Mouse (Mus musculus): ENCODE measurements around the gene Pcyt1a. TPM values are rescaled to one million over a fixed set of nuclear protein-coding genes. Genes with fewer than 3 reads are reported as not detected.

Pcyt1a gene
- 10 to 100 TPM; 33.8 to 40.1 (median 35.6) TPM for total RNA-seq (2022)

DNA sequence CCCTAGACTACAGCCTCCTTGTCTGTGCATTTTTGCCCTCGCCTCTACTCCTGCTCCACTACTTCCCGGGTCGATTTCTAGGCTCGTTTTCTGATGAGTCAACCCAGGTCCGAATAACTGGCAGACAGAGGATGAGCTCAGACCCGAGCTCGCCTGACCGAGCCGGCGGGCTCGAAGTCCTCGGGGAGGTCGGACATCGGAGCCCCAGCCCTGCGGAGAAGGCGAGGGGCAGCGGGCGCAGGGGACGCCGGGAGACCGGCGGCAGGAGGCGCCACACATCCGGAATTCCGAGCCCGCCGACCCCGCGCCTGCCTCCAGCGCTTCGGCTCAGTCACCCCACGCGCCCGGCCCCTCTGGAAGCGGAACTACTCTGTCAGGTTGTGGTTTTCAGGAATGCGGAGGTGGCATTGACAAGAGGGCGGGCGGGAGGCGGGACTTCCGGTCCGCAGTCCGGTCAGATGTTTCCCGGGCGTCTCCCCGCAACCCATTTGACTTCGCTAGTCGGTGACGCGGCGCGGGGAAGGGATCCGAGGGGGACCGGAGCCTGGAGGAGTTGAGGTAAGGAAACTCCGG is at the start of gene Pcyt1a:
Gene Pcyt1a, plus strand, starts transcription at position 448 of the 573 bp plus-strand sequence.
- peak; percentile 83 to 89 for DNase-seq (ENCODE audit: low spot score in 2 of 2)

DNA sequence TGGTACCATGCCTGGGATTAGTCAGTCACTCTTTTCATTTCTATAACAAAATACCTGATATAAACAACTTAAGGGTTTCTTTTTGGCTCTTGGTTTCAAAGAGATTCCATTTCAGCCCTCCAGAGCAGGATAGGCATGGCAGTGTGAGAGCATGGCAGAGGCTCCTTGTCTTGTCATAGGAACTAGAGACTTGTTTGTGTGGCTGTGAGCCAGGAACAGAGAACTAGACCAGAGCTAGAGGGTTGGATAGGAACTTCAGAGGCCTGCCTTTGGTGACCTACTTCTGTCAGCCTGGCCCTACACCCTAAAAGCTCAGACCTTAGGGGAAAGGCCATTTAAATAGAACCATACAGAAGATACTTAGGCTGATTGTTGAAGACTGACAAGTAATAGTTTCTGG is 47.8 kb upstream of the Pcyt1a start:
- DNase-seq (ENCODE audit: low spot score in 2 of 2), result no peak

DNA sequence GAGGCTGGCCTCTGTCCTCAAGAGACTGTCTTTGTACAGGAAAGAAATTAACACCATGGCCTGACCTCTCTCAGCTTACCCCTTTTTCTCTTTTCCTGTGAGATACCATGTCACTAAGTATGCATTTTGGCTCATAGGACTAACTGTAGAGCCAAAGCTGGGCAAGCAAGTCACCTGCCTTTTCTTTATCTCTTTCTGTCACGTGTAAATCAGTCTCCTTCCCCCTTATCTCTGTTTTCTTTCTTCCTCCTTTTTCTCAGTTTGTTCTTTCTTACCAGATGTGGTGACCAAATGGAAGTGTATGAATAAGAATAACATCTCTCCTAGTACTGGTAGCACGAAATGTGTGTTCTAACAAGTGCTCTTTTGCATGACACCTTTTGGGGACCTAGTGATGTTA is 45.8 kb upstream of the Pcyt1a start:
- DNase-seq (ENCODE audit: low spot score in 2 of 2), result no peak

DNA sequence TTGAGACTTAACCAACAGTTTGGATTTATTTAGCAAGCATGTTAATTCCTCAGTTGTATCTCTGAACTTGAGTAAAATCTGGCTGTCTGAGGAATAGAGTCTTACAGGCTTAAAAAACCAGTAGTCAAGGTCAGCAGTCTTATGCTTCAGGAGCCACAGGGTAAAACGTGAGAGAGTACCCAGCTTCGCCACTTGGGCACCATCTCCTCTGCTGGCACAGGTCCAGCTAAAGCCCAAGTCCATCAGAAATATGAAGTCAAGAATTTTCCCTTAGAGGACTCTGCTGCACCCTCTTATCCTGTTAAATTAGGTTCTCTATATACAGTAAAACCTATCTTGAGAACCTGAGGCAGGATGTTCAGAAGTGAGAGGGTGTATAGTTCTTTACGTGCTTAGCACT is 43.9 kb upstream of the Pcyt1a start:
- DNase-seq (ENCODE audit: low spot score in 2 of 2), result no peak

DNA sequence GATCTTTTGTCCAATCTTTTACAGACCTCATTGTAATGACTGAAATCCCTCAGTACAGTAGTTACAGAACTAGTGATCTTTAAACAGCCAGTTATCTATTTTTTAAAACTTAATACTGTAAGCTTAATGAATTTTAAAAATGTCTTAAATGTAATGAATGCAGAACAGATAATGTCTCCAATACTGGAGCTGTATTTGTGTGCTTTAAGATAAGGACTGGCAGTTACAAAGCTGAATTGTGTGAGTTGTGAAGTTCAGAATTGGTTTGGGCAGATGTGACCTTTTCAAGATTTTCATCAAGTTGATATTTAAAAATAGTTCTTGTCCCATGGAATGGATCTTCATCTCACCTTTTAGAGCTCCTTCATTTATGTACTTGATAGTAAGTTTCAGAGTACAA is 41.7 kb upstream of the Pcyt1a start:
- DNase-seq (ENCODE audit: low spot score in 2 of 2), result no peak

DNA sequence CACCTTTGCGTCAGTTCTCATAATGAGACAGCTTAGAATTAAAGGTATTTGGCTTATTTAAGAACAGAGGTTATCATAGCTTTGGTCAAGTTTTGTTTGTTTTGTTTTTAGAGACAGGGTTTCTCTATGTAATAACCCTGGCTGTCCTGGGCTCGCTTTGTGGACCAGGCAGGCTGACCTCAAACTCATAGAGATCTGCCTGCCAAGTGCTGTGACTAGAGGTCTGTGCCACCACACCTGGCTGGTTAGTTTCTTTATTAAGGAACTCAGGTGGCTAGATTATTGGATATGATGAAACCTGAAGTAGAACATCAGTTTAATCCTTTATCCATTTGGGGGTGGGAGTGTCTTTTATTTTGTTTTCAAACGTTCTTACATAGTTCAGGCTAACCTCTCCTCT is 40.9 kb upstream of the Pcyt1a start:
- no peak for DNase-seq (ENCODE audit: low spot score in 2 of 2)

DNA sequence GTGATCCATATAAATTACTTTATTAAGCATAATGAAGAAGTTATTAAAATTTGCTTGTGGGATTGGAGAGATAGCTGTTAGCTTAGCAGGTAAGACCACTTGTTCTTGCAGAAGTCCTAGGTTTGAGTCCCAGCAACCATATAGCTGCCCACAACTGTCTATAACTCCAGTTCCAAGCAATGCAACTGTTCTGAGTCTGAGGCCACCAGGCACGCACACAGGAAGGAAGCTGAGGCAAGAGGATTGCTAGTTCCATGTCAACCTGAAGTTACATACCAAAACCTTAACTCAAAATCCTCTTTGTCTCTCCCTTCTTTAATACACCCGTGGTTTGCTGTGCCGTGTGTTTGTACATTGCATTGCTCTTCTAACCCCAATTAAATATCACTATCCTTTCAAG is 39.8 kb upstream of the Pcyt1a start:
- no peak for DNase-seq (ENCODE audit: low spot score in 2 of 2)

DNA sequence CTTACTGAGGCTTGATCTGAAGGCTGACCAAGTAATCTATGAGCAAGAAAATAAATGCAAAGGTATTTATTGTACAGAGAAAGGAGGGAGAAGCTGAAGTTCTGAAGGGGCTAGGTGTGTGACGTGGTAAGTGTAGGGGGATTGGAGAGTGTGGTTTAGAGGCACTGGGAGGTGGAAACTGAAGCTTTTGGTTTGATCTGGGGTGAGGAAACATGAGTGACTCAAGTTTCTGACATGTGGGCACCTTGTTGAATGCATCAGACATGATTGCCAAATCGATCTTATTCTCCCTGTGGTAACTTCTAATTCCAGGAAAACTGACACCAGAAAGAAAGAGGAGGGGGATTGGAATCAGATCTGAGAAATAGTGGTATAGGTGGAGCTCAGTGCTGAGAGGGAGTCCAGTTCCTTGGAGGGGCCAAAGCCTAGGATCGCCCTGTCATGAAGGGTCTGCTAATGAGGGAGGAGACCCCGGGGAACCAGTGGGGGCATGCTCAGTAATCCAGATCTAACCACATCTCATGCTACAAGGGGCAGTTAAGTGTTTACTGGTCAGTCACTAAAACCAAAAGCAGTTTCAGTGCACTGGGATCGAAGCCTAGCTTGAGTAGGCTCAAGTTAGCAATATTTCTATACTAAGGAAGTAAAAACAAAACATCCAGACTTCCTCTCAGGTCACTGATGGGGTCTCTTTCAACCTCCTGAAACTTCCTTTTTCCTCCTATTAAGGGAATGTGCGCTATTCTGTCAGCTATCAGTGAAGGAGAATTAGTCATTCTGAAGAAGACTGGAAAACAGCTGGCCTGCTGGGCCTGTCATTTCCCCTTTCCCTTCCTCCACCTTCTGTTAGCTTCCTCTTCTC is 34.8 kb upstream of the Pcyt1a start:
- DNase-seq (ENCODE audit: low spot score in 2 of 2), result no peak

DNA sequence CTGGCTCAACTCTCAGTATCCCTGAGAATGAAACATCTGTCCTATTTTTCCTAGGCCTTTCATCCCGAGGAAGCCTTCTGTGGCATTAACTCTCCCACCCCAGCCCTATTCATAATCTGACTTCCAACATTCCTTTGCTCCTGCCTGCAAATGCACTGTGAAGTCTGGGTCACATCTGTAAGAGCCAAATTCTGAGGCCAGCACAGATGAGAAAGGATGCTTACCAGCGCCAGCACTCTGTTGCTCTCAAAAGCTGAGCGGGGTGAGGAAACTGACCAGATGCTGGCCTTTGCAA is 34.2 kb upstream of the Pcyt1a start:
- DNase-seq (ENCODE audit: low spot score in 2 of 2), result no peak

DNA sequence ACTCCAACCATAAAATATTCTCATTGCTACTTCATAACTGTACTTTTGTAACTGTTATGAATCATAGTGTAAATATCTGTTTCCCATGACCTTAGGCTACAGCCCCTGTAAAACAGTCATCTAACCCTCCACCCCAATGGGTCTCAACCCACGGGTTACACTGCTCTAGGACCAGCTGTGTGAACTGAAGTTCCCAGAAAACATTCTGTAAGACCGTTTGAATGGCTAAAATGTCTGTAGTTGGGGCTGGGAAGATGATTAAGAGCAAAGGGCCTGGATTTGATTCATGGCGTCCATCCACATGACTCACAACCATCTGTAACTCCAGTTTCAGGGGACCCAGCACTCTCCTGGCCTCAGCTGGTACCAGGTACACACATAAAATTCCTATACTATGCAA is 32.5 kb upstream of the Pcyt1a start:
- DNase-seq (ENCODE audit: low spot score in 2 of 2), result no peak

DNA sequence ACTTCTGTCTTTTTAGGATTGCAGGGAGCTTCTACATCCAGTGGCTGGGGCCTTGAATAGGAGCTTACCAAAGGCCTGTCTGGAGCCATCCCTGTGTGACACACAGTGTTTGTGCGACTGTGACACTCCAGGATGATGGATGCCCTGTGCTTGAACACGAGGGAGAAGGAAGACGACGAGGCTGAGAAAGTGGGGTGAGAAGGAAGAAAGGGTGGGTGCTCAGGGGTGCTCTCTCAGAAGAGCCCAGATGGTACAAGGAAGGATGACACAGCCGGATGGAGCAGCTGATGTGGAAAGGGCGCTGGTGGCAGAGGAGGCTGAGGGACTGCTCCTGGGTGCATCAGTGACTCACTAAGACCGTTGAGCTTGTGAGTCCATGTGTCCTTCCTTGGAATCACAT is 30.5 kb upstream of the Pcyt1a start, which contains the start of gene Tm4sf19:
Gene Tm4sf19, plus strand, starts transcription at position 240 of the 400 bp plus-strand sequence.
- no peak for DNase-seq (ENCODE audit: low spot score in 2 of 2)

DNA sequence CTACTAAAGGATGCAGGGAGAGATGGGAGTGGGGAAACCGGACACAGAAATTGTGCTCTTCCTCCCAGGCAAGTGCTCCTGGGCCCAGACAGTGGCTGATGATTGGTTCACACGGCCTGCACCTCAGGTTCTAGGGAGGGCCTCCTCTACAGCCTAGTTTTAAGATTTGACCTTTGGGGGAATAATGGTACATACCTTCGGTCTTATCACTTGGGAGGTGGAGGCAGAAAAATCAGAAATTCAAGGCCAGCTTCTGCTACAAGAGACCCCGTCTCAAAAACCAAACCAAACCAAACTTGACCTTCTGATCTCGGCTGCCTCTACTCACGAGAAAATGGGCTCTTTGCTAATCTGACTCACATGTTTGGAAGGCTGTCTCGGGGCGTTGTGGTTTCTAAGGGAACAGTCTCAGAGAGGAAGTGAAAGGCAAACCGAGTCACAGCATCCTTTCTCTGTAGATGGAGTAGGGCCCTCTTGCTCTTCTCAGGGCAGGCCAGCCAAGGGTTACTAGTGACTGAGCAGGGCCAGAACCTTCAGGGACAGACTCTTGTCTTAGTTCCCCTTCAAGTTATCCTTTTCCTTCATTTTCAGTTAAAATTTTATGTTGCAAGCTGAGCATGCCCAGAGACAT is 29.3 kb upstream of the Pcyt1a start:
- DNase-seq (ENCODE audit: low spot score in 2 of 2), result no peak

DNA sequence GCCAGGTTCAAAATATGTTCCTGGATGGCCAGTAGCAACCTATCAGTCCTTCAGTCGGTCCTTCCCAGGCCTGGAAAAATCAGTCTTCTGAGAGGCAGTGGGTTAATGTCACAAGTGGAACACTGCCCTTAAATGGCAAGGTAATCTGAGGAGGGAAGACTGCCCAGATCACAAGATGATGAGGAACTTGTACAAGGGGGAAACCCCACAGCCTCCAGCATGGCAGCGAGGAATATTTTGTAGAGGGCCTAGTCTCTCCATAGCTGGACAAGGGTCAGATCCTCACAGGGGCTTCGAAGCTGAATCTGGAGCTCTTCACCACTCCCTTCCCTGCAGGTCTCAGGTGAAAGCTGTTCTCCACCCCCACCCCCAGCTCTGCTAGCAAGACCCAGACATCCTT is 27.9 kb upstream of the Pcyt1a start:
- no peak for DNase-seq (ENCODE audit: low spot score in 2 of 2)

DNA sequence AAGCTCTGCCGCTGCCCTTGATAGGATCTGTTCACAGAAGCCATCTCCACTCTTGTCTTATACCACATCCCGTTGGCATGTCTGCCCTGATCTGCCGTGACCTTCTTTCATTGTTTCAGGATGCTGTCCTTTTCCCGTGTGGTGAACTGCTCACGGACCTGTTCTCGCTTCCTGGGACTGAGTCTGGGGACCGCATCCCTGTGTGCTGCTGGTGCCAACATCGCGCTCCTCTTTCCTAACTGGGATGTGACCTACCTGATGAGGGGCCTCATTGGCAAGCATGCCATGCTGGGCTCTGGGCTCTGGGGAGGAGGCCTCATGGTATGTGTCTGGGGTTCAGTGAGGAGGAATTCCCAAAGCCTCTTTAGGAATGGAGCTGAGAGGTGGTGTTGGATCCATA is 25.0 kb upstream of the Pcyt1a start:
- DNase-seq (ENCODE audit: low spot score in 2 of 2), result no peak

DNA sequence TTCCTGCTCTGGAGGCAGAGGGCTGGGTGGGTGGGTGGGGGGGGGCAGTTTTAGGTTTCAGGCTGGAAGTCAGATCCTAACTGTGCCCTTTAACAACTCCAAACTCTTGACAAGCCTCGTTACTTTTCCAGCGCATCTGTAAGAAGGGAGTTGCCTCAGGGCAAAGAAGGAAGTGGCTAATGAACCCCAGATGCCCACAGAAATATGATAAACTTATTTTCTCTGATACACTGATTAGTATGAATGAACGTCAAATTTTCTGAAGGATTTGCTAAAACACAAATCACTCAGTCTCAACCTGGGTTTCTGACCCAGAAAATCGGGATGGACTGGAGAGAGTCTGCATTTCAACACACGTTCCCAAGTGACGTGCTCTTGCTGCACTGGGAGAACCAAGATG is 24.1 kb upstream of the Pcyt1a start:
- no peak for DNase-seq (ENCODE audit: low spot score in 2 of 2)

DNA sequence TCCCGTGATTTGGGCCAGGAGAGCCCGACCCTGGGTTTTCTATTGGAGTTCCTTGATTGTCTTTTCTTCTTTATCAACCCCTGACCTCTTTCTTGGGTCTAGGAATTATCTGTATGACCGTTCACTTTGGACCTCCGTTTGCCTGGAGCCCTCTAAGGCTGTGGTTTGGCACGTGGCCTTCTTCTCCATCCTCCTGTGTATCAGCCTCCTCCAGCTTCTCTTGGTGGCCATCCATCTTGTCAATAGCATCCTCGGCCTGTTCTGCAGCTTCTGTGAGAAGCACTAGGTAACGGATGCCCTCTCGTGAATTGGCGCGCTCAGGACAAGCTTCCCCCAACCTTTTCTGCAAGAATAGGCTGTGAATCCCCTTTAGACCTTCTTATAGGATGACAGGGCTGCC is 23.0 kb upstream of the Pcyt1a start:
- DNase-seq (ENCODE audit: low spot score in 2 of 2), result no peak

DNA sequence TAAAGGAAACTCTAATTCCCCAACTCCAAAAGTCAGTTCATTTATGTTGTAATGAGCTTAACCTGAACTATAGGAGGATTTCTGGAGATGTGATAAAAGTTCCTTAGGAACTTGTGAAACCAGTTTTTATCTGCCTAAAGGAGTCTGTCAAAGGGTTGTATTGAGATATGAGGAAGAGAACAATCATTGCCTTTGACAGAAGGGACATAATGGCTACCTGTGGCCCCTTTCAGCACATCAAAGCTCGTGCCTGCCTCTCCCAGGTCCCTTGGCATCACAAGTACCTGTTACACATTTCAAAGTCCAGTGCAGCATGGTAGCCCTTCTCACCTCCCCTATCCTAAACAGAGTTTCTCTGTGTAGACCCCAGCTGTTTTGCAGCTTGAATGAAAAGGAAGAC is 13.3 kb upstream of the Pcyt1a start:
- no peak for DNase-seq (ENCODE audit: low spot score in 2 of 2)

DNA sequence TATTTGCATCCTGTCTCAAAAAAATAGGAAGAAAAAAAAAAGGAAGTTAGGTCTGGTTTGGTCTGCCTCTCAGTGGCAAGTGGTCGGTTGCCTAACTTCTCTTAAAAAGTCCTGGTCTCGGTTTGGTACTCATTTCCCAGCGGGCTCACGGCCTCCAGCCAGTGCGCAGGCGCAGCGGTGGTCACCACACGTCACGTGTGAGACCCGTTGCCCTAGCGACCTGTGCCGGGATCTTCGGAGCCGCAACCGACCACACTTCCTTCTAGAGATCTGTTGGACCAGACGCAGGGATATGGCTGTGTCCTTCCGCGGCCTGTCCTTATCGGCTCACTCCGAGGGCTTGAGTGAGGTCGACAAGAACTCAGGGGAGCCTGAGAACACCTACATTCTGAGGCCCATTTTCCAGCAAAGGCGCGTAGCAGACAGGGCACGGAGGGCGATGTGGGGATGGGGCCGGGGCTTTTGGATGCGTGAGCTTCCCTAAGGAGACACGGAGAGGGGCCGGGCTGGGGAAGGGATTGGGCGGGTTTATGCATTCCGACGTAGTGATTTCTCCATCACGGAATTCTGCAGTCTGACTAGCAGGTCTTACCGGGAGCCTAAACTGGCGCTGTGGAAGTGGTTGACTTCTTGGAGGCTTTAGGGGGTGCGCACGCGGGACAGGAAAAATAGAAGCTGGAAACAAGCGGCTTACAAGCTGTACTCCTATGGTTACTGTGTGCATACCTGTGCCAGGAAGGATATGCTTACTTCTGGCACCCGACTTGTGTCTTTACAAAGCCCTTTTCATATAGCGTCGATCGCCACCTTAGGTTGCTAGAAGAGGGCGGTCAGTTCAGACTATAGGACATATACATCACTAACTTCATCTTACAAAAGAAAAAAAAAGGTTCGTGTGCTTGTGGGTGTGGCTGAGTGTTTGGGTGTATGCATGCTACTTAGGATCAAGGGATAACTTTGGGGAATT is 10.9 kb upstream of the Pcyt1a start, which contains the start of gene Tctex1d2:
Gene Tctex1d2, plus strand, starts transcription at position 186 of the 967 bp plus-strand sequence.
- DNase-seq (ENCODE audit: low spot score in 2 of 2), result peak; percentile 92 to 93

DNA sequence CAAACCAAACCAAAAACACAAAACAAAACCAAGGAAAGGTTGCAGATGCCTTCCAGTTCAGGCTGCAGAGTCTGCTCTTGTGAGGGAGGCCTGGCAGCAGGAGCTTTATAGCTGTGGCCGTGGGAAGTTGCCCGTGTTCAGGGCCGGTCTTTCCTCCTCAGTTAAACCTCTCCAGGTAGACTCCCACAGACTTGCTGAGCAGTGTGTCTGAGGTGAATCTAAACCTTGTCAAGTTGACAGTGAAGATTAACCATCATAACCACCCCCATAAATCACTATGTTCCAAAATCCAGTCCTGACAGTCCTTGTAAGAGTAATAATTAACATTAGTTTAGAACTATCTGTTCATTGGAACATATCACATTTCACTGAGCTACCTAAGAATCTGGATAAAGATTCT is 3.2 kb upstream of the Pcyt1a start:
- DNase-seq (ENCODE audit: low spot score in 2 of 2), result no peak

DNA sequence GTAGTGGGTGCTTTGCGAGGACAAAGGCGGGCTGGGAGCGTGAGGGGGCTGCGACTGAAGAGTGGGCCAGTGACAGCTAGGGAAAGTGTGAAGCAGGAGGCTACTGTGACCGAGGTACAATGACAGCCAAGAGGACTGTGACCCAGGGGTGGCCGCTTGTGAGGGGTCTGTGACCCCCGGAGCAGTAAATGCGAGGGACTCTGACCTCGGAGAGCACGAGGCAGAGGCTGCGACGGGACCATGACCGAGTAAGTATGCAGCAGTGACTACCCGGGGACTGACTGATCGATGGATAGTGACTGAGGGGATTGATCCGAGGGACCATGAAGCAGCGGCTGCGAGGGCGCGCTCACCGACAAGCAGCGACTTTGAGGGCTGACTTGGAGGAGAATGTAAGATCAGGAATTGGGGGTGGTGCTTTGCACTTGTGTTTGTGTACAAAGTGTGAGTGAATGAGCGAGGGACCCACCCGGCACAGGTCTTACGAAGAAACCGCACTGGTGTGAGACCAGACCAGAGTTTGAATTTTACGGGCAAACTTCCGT is 398 bp downstream of the Pcyt1a start:
- DNase-seq (ENCODE audit: low spot score in 2 of 2), result no peak

DNA sequence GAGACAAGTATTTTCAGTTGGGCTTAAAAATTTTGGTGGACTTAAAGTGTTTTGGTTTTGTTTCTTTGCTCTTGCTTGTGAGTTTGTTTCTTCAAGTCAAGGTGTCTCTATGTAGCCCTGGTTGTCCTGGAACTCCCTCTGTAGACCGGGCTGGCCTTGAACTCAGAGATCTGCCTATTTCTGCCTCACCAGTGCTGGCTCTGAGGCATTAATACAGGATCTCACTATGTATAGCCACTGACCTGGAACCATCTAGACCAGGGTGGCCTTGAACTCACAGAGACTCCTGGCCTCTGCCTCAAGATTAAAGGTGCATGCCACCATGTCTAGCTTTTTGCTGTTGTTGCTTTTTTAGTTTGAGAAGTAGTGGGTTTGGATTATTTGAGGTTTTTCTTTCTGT is 1.2 kb downstream of the Pcyt1a start:
- DNase-seq (ENCODE audit: low spot score in 2 of 2), result no peak
